ENCODE assay signal across 8 mouse cellular contexts in genomic region chr3:10684885-10685500, GRCm38 (mm10).
A peak's percentile ranks its signal among the peaks of the same experiment; 100 is the strongest.
DNase-seq lines count a peak whose midpoint lies in the region; ATAC-seq and TF ChIP-seq lines count a peak whose summit lies in the region.

No protein-coding gene starts in this region.

- no peaks in the 10 kb centered on the region for H3K9me3 ChIP-seq in MEL (replicated peaks; ENCODE audit: insufficient read depth, low read length)

- no peak for TF ChIP-seq EP300 in MEL (IDR thresholded peaks at IDR 0.05; ENCODE audit: low read depth in 1 of 2, low read length in 2 of 2)

- H3K36me3 ChIP-seq in C2C12 (ENCODE audit: control insufficient read depth, insufficient read depth), result no peaks in the 10 kb centered on the region
- no peaks in the 10 kb centered on the region for H3K36me3 ChIP-seq in MEL (ENCODE audit: control insufficient read depth in 1 of 2, insufficient read depth in 2 of 2, low read length in 2 of 2)
- no peaks in the 10 kb centered on the region for H3K36me3 ChIP-seq in small intestine, adult 2 months (ENCODE audit: control insufficient read depth, insufficient read depth, low read length)

- WGBS in small intestine, adult 2 months, result 60% methylated on average over 6 of the region's 6 CpGs

- no peak for TF ChIP-seq POLR2A in MEL (IDR thresholded peaks at IDR 0.05; ENCODE audit: control insufficient read depth in 1 of 2, insufficient read depth in 1 of 2, low read depth in 1 of 2, low read length in 2 of 2, poor library complexity in 1 of 2)
- TF ChIP-seq POLR2A in small intestine, adult 2 months (IDR thresholded peaks at IDR 0.05; ENCODE audit: low read depth, low read length), result no peak

- DNase-seq in MEL (ENCODE audit: low read depth, low spot score), result peak; percentile 35
- DNase-seq in cerebellum, adult 9-11 months, result peak; percentile 28
- peak; percentile 10 to 52 for DNase-seq in frontal cortex, postnatal 10 days (ENCODE audit: low spot score in 2 of 2)
- DNase-seq in layer of hippocampus, adult 18-20 months (ENCODE audit: low spot score in 2 of 2), result peak; percentile 57 to 60
- no peak for DNase-seq in spleen, postnatal 14 days (ENCODE audit: low spot score in 2 of 2)

- no peaks in the 10 kb centered on the region for H3K79me3 ChIP-seq in C2C12 (ENCODE audit: low read depth)

- H3K4me1 ChIP-seq in MEL (ENCODE audit: control insufficient read depth in 1 of 2, insufficient read depth in 2 of 2, low read length in 2 of 2), result no peaks in the 10 kb centered on the region
- no peaks in the 10 kb centered on the region for H3K4me1 ChIP-seq in small intestine, adult 2 months (ENCODE audit: control insufficient read depth, insufficient read depth, insufficient read length, low read length)

- TF ChIP-seq CTCF in C2C12 (IDR thresholded peaks at IDR 0.05; ENCODE audit: control insufficient read depth, insufficient read depth, insufficient read length) (peak; percentile 4), MEL (IDR thresholded peaks at IDR 0.05 in 2 of 3, conservative IDR thresholded peaks at IDR 0.05 in 1 of 3; ENCODE audit: control insufficient read depth in 1 of 3, insufficient read depth in 1 of 3, low read depth in 2 of 3, low read length in 3 of 3, poor library complexity in 1 of 3, severe bottlenecking in 1 of 3) (peak; percentile 31 to 70 (median 48))
- peak; percentile 40; the same call in 1 of the 2 replicates for TF ChIP-seq CTCF in small intestine, adult 2 months (IDR thresholded peaks at IDR 0.05; ENCODE audit: extremely low read depth, insufficient read length, insufficient replicate concordance, low read depth, low read length)

- TF ChIP-seq RAD21 in MEL (IDR thresholded peaks at IDR 0.05; ENCODE audit: low read depth, low read length), result peak; percentile 63

- H3K27me3 ChIP-seq in C2C12 (ENCODE audit: control insufficient read depth, insufficient read depth, insufficient read length) (no peaks in the 10 kb centered on the region), MEL (ENCODE audit: control insufficient read depth in 1 of 2, insufficient read depth in 2 of 2, low read length in 2 of 2) (no peaks in the 10 kb centered on the region)
- no peaks in the 10 kb centered on the region for H3K27me3 ChIP-seq in small intestine, adult 2 months (ENCODE audit: control insufficient read depth, insufficient read depth, low read length)

- no peak overlapping the region for H3ac ChIP-seq in C2C12 (ENCODE audit: control insufficient read depth, insufficient read length, low read depth)

- H3K9ac ChIP-seq in MEL (ENCODE audit: control insufficient read depth, low read depth, low read length, poor library complexity, severe bottlenecking), result no peak overlapping the region

- no peaks in the 10 kb centered on the region for H3K79me2 ChIP-seq in C2C12 (ENCODE audit: control insufficient read depth, insufficient read depth)
- no peaks in the 10 kb centered on the region for H3K79me2 ChIP-seq in MEL (ENCODE audit: control insufficient read depth, insufficient read depth, low read length, poor library complexity)

- no peak overlapping the region for H3K27ac ChIP-seq in MEL (ENCODE audit: control insufficient read depth, low read depth, low read length)
- H3K27ac ChIP-seq in small intestine, adult 2 months (ENCODE audit: insufficient read depth, low read depth, low read length), result no peak overlapping the region

- no peak overlapping the region for H3K4me3 ChIP-seq in C2C12 (ENCODE audit: insufficient read depth, poor library complexity, severe bottlenecking)
- no peak overlapping the region for H3K4me3 ChIP-seq in MEL (ENCODE audit: control insufficient read depth in 1 of 2, insufficient read depth in 1 of 2, low read depth in 2 of 2, low read length in 2 of 2)
- H3K4me3 ChIP-seq in small intestine, adult 2 months (ENCODE audit: low read depth, low read length), result no peak overlapping the region

- ATAC-seq in megakaryocyte progenitor cell, adult 5-6 weeks (replicated peaks; ENCODE audit: poor library complexity), result peak; percentile 80

TF ChIP-seq in C2C12, 6 proteins besides CTCF, POLR2A, EP300 and RAD21:
- TF ChIP-seq MYOD1 (IDR thresholded peaks at IDR 0.05; ENCODE audit: control insufficient read depth, insufficient read length, low read depth) (no peak), FOSL1 (IDR thresholded peaks at IDR 0.05; ENCODE audit: insufficient read depth, low read length, poor library complexity, severe bottlenecking) (no peak), MAX (IDR thresholded peaks at IDR 0.05) (no peak), CEBPB (IDR thresholded peaks at IDR 0.05; ENCODE audit: low read depth) (no peak), USF1 (IDR thresholded peaks at IDR 0.05; ENCODE audit: low read depth) (no peak), MYOG (IDR thresholded peaks at IDR 0.05; ENCODE audit: control insufficient read depth, extremely low read depth, insufficient read length) (no peak)

TF ChIP-seq in MEL, 35 proteins besides CTCF, POLR2A, EP300 and RAD21:
- TF ChIP-seq ZC3H11A (IDR thresholded peaks at IDR 0.05; ENCODE audit: low read depth, low read length) (peak; percentile 14; the same call in 1 of the 2 replicates), SMC3 (IDR thresholded peaks at IDR 0.05; ENCODE audit: low read depth, low read length) (peak; percentile 50), USF2 (IDR thresholded peaks at IDR 0.05; ENCODE audit: borderline replicate concordance in 1 of 2, insufficient read depth in 1 of 2, low read depth in 1 of 2, low read length in 2 of 2) (no peak), GABPA (IDR thresholded peaks at IDR 0.05; ENCODE audit: low read depth, low read length) (no peak), CHD1 (IDR thresholded peaks at IDR 0.05; ENCODE audit: low read depth, low read length) (no peak), TAL1 (IDR thresholded peaks at IDR 0.05; ENCODE audit: low read length) (no peak), BHLHE40 (IDR thresholded peaks at IDR 0.05; ENCODE audit: borderline replicate concordance, low read depth, low read length) (no peak)

Comparison
In these comparisons a context has a peak if more than half of its experiments do, and no peak if none do; other contexts are left out.
1. DNase-seq: peak in MEL (single experiment), cerebellum, adult 9-11 months (single experiment), frontal cortex, postnatal 10 days (2 of 2) and layer of hippocampus, adult 18-20 months (2 of 2); none in spleen, postnatal 14 days (0 of 2).
2. Peak in every context shown above with its lines, with median percentiles within 50 percentile points of each other: CTCF ChIP-seq.